Mouse (Mus musculus) MEL (cell line): Measurements from ENCODE around the gene Gemin7.

Experiments used
- CHD2 ChIP-seq: IDR thresholded peaks from 2 replicates; pipeline ENCODE4 v1.6.1; 2011; ENCODE audit warnings: low read length, improper control_type of control experiment
- CTCF ChIP-seq, 3 experiments: IDR thresholded peaks in 2 of 3; conservative IDR thresholded peaks in 1 of 3; 2 replicates each; pipeline ENCODE4 v1.5.1; 2011 to 2012; ENCODE audit warnings: low read length in 3 of 3, low read depth in 2 of 3, mild to moderate bottlenecking in 2 of 3, improper control_type of control experiment in 1 of 3, inconsistent platforms in 1 of 3, mixed read lengths in 1 of 3, moderate library complexity in 1 of 3; ENCODE audit not compliant: control insufficient read depth in 1 of 3, insufficient read depth in 1 of 3, poor library complexity in 1 of 3, severe bottlenecking in 1 of 3
- KAT2A ChIP-seq: conservative IDR thresholded peaks from 2 replicates; pipeline ENCODE4 v1.6.1; 2012; ENCODE audit warnings: low read depth, low read length, improper control_type of control experiment, inconsistent platforms
- MAX ChIP-seq: IDR thresholded peaks from 2 replicates; pipeline ENCODE4 v1.6.1; 2011; ENCODE audit warnings: low read length, improper control_type of control experiment
- MXI1 ChIP-seq: IDR thresholded peaks from 2 replicates; pipeline ENCODE4 v1.6.1; 2011; ENCODE audit warnings: mild to moderate bottlenecking, low read depth, low read length, improper control_type of control experiment
- POLR2A ChIP-seq, 2 experiments: IDR thresholded peaks; 2 replicates each; pipeline ENCODE4 v1.6.1; 2011 to 2012; ENCODE audit warnings: low read length in 2 of 2, mild to moderate bottlenecking in 2 of 2, control low read depth in 1 of 2, improper control_type of control experiment in 1 of 2, low read depth in 1 of 2, moderate library complexity in 1 of 2; ENCODE audit not compliant: control insufficient read depth in 1 of 2, insufficient read depth in 1 of 2, poor library complexity in 1 of 2
- POLR2AphosphoS2 ChIP-seq: IDR thresholded peaks from 2 replicates; pipeline ENCODE4 v1.6.1; 2011; ENCODE audit warnings: low read length, improper control_type of control experiment
- SMC3 ChIP-seq: IDR thresholded peaks from 2 replicates; pipeline ENCODE4 v1.6.1; 2011; ENCODE audit warnings: low read depth, low read length, improper control_type of control experiment
- TAL1 ChIP-seq: IDR thresholded peaks from 2 replicates; pipeline ENCODE4 v1.6.1; 2012; ENCODE audit warnings: mild to moderate bottlenecking, inconsistent platforms, low read length, moderate library complexity, mixed read lengths
- USF1 ChIP-seq: IDR thresholded peaks from 2 replicates; pipeline ENCODE4 v1.6.1; 2014; ENCODE audit warnings: low read depth, mild to moderate bottlenecking, inconsistent platforms, low read length, improper control_type of control experiment, moderate library complexity

GRCm38 (mm10) chr7:19579751-19580150, 2.4 kb upstream of the Gemin7 start:
- no peak for TF ChIP-seq MXI1
- no peak for TF ChIP-seq POLR2AphosphoS2
- TF ChIP-seq POLR2A (IDR thresholded peaks at IDR 0.05; ENCODE audit: control insufficient read depth in 1 of 2, insufficient read depth in 1 of 2, low read depth in 1 of 2, low read length in 2 of 2, poor library complexity in 1 of 2), result no peak
- no peak for TF ChIP-seq SMC3
- TF ChIP-seq KAT2A, result no peak
- no peak for TF ChIP-seq USF1
- no peak for TF ChIP-seq MAX
- no peak for TF ChIP-seq TAL1
- no peak for TF ChIP-seq CTCF (IDR thresholded peaks at IDR 0.05 in 2 of 3, conservative IDR thresholded peaks at IDR 0.05 in 1 of 3; ENCODE audit: control insufficient read depth in 1 of 3, insufficient read depth in 1 of 3, low read depth in 2 of 3, low read length in 3 of 3, poor library complexity in 1 of 3, severe bottlenecking in 1 of 3)
- no peak for TF ChIP-seq CHD2
